20 mouse cellular contexts compared by ENCODE assay signal in the genomic region with DNA sequence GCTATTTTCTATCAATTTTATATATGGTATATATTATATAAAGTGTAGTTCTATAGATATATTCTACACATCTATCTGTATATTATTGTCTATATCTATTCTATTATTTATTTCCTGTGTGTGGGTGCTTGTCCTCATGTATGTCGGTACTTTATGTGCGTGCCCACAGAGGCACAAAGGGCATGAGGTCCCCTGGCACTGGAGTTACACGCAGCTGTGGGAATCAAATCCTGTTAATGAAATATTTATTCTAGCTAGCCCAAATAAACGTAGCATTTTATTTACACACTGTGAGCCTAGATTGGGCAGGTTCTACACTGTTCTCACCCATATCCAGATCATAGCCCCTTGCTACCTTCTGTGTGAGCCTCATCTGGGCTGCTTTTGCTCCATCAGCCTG. TPM values are rescaled to one million over a fixed set of nuclear protein-coding genes. Genes with fewer than 3 reads are reported as not detected.
DNase-seq lines count a peak whose midpoint lies in the region; ATAC-seq lines count a peak whose summit lies in the region.
"Had no signal": no experiment of that assay in that cellular context is flagged by ENCODE, and none has a peak within 500 bp of the region (broad histone marks: within the 10 kb centered on the region; RNA-seq: fewer than 3 reads in every experiment).

No protein-coding gene starts in this region.

- WGBS in heart, embryonic 11.5 days (ENCODE audit: insufficient replicate concordance) = 88% methylated on average over 4 of the region's 4 CpGs

- no peak overlapping the region for H3K27ac ChIP-seq in heart, embryonic 11.5 days (ENCODE audit: low read depth, low read length)

- peak; percentile 64 for DNase-seq in heart, adult 11 months
- peak; percentile 55 for DNase-seq in induced T-regulatory cell, adult 2 months (ENCODE audit: low read depth)
- no peak for DNase-seq in Muller cell, postnatal 12 days (ENCODE audit: inconsistent ontology term)
- DNase-seq: adrenal gland, adult 2 months; adrenal gland, adult 8-10 months; adrenal gland, postnatal 10 days; adrenal gland, postnatal 14 days; adrenal gland, postnatal 25 days; adrenal gland, postnatal 36 days; B cell, adult 2 months; cerebellum, adult 11 months; cerebellum, adult 11-12 months; cerebellum, adult 18-20 months; cerebellum, adult 2 months had no signal

- ATAC-seq in heart, embryonic 11.5 days (replicated peaks; ENCODE audit: insufficient number of reproducible peaks, low FRiP score, low TSS enrichment) = no peak
- ATAC-seq: CD4-positive, CD25-positive, alpha-beta regulatory T cell, adult 4 months; Patski had no signal

- no peaks in the 10 kb centered on the region for H3K27me3 ChIP-seq in heart, embryonic 11.5 days (ENCODE audit: control insufficient read depth, insufficient read depth, low read length)
- H3K27me3 ChIP-seq: CH12.LX, Patski had no signal

- no peak overlapping the region for H3K4me2 ChIP-seq in heart, embryonic 11.5 days

- no peaks in the 10 kb centered on the region for H3K4me1 ChIP-seq in heart, embryonic 11.5 days (ENCODE audit: control insufficient read depth, insufficient read depth, low read length)

- H3K9me3 ChIP-seq in heart, embryonic 11.5 days (replicated peaks; ENCODE audit: control insufficient read depth, low read length) = no peaks in the 10 kb centered on the region
- H3K9me3 ChIP-seq: G1E had no signal

- H3K4me3 ChIP-seq in heart, embryonic 11.5 days (ENCODE audit: low read depth, low read length) = no peak overlapping the region

- peaks cover 10% of the 10 kb centered on the region for H3K36me3 ChIP-seq in heart, embryonic 11.5 days (ENCODE audit: control insufficient read depth, insufficient read depth, low read length)

- no peak overlapping the region for H3K9ac ChIP-seq in heart, embryonic 11.5 days (ENCODE audit: low read depth, low read length)

RNA-seq across cellular contexts. Expression of a gene that starts 18.0 kb away (rescaled TPM):
- polyA plus RNA-seq in heart, embryonic 11.5 days (2014; fragmentation: Nextera tagmentation; extraction: Ambion mirVana) = 0.37 TPM in 1 of 2 replicates, not detected in the other
- polyA plus RNA-seq: adrenal gland, adult 2 months; C2C12; CD4-positive, CD25-positive, alpha-beta regulatory T cell, adult 4 months; G1E had no signal
